Mouse (Mus musculus) bone marrow macrophage, adult 2 months (primary cell): ENCODE measurements around the gene Dysf.

Experiments
- CTCF ChIP-seq: IDR thresholded peaks from 2 replicates; pipeline ENCODE4 v1.5.1; 2012; ENCODE audit warnings: low read depth, mild to moderate bottlenecking, low read length, moderate library complexity
- POLR2A ChIP-seq: IDR thresholded peaks from 2 replicates; pipeline ENCODE4 v1.6.1; 2012; ENCODE audit warnings: mild to moderate bottlenecking, low read depth, low read length, borderline replicate concordance

DNA sequence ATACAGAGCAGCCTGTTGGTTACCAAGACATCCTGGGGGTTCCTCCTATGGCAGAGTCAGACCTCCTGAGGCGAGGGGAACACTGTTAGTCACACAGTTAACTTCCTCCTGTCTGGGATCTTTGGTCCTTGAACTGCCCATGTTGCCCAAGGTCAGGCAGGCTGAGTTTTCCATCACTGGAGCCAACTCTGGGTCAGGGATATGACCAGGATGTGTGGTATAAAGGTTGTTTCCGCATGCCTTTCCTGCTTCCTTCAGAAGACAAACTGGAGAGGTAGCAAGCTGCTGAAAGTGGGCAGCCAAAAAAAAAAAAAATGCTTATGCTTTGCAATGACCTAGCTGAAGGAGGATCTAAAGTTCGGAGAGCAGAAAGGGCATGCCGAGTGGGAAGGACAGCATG lies 116.7 kb downstream of the Dysf start:
- no peak for TF ChIP-seq POLR2A
- TF ChIP-seq CTCF, result no peak
